Mouse (Mus musculus): Measurements from ENCODE around the gene Cmip.

Gene Cmip

DNA sequence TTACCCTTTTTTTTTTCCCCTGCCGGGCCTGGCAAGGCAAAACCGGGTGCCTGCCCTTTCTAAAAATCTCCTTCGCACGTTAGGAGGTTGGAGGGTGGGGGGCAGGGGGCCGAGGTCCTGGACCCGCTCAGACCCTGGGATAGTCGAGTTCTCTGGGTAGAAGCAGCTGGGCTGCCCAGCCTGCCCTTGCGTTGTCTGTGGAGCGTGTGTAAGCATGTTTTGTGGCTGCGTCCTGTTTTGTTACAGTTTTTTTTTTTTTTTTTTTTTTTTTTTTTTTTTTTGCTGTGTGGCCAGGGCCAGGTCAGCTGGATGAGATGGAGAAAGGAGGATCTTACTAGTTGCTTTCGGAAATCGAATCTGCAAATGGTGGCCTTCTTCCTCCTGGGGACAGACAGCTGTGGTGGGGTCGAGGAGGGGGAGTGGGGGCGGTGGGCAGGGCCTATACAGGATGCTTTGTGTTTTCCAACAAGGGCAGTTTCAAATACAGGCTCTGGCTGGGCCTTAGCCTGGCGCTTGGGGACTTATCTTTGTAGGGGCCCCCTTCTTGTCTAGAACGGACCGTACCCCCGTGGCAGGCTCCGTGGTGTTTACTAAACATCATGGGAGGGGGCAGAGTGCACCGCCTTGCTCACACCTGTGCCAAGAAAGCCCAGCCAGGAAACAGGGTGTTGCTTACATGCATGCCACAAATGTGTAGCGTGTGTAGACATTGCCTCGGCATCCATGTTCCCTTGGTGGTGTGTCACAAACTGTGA lies 1.1 kb downstream of the Cmip start:
- peak; percentile 72 for DNase-seq (ENCODE audit: low read depth, low spot score)

DNA sequence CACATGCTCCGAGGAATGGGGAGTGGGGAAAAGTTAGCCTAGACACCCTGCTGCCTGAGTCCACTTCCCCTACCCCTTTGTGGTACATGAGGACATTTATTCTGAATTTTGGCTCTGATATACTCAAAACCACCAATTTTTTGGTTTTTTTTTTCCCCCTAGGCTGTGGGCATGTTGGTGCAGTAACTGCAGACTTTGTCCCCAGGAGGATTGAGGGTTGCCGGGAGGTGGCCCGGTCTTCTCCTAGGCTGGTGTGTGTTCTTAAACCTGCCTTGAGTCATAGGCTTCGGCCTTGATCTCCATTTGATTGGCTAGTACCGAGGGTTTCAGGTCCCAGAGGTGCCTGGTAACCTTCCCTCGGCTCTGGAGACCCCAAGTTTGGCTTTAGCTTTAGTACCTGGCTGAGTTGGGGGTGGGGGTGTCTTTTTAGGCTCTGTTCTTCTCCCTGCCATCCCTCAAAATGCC lies 1.7 kb downstream of the Cmip start:
- no peak for DNase-seq (ENCODE audit: low read depth, low spot score)

DNA sequence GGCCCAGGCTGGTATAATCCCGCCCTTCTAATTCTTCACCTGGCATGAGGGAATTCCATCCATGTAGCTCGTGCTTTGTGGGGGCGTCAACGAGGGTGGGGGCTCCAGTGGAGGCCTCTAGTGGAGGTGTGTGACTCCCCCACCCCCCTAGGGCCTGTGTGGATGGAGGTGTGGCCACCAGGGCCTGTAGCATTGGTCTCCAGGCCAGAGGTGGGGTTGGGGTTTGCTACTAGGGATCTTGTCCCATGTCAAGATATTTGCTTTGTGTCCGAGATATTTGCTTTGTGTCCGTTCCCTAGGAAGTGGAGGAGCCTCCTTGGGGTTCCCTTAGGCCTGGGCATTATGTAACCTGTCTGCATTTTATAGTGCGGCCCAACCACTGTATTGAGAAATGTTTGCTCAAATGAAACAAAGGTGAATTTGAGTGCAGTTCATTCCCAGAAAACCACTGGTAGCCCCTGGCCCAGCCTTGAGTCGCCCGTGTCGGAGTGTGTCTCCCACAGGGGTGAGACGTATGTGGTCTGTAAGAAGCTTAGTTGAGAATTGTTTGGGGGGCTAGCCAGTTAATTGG lies 2.7 kb downstream of the Cmip start:
- no peak for DNase-seq (ENCODE audit: low read depth, low spot score)

DNA sequence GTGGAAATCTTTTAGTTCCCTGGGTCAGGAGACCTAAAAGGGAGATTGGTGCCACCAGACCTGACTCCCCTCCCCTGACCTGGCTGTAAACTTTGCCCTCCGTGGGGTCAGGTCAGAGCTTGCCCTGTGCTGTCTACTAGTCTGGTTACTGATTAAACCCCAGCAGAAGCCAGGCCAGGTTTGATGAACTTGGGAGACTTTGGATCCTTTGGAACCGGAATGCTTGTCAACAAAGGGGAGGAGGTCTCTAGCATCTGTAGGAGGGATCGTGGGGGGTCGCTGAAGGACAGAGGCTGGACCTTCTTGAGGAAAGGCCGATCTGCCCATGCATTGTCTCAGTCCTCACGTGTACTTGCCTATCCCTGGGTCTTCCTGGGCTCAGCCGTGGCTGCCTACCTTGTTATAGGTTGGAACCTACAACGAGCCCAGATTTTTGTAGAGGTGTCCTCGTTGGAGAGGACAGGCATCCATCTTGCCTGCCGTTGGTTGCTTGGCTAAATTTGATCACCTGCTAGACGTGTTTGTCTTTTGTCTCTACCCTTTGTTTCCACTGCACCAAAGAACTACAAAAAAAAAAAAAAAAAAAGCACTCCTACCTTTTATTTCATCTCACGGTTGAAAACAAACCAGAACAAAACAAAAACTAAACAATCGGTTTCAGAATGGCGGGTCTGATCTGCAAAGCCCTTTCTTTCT lies 3.5 kb downstream of the Cmip start:
- no peak for DNase-seq (ENCODE audit: low read depth, low spot score)

DNA sequence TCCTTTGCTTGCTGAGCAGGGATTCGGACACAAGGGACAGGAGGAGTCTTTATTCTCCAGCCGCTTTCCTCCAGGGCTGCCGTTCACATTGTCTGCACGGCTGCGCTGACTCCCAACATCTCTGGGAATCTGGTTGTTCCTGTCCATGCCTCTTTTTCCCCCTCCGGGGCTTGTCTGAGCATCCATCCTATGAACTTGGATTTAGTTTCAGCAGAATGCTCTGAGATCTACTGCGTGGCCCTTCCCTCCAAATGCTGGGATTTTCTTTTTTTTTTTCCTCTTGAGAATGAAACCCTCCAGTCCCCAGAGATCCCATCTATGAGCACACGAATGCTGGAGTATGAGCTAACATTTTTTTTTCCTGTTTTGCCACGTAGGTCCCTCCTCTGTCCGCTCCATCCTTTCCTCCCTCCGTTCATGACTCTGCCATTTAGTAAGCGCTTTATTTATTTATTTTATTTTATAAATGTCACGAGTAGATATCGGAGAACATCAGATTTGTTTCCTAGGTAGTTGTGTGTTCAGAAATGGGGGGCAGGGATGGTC lies 4.1 kb downstream of the Cmip start:
- DNase-seq (ENCODE audit: low read depth, low spot score), result no peak

DNA sequence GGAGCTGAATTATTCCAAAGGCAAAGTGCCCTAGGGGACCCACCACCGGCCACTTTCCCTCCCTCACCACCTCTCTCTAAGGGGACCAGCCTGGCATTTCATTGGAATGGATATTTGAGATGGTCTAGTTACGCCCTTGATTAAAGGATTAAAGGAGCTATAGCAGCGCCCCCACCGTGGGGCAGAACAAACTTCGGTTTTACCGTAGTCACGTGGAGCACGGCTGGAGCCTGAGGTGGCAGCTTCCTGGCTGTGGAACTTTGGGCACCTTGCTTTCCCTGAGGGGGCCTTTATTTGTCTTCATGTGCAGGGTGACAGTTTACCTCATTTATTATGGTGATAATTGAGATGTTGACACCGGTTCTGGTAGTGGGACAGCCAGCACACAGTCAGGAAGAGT lies 4.8 kb downstream of the Cmip start:
- DNase-seq (ENCODE audit: low read depth, low spot score), result no peak

DNA sequence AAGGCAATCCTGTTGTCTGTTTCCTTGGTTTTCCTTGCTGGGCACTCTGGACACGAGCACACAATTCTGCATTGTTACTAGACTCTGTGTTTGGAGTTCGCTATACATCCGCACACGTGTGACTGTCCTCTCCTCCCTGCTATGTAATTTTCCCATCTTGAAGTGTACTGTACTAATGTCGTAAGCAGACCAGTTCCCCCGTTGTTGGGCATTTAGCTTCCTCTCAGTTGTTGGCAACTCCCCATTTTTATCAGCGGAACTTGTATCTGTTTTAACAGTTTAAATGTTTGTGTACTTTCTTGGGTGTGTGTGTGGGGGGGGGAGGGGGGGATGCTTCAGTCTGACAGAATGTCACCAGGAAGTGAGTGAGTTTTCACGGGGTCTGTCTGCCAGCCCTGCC lies 5.8 kb downstream of the Cmip start:
- no peak for DNase-seq (ENCODE audit: low read depth, low spot score)

DNA sequence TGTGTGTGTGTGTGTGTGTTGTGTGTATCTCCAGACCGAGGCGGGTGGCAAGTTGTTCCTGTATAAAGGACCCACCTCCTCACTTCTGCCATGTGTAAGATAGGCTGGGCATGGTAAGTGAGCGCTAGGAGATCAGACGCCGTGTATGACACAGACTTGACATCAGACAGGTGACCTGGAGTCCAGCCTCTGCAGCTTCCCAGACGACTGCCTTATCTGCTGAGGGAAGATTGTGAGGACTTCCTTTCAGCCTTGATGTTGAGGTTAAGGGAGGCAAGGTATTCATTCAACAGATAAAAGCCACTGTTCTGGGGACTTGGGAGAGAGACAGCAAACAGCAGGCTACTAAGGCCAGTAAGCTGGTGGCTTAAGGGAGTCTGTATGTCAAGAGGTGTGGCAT lies 6.6 kb downstream of the Cmip start:
- no peak for DNase-seq (ENCODE audit: low read depth, low spot score)

DNA sequence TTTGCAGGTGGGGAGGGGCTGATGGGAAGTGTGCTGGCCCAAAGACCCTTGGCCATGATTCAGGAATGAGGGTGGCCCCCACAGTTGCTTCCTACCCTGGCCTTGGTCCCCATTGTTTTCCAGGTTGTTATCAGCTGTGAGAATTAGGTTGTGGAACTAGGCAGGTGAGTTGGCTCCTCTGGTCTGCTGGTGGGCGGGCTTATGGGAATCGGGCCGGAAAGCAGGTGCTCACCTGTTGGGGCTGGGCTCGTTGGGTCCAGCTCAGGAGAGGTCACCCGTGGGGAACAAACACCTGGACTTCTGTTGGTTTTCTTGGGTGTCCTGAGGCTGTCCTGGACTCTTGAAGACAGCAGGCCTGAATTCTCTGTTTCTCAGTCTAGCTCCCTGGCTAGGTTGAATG lies 8.2 kb downstream of the Cmip start:
- DNase-seq (ENCODE audit: low read depth, low spot score), result no peak

DNA sequence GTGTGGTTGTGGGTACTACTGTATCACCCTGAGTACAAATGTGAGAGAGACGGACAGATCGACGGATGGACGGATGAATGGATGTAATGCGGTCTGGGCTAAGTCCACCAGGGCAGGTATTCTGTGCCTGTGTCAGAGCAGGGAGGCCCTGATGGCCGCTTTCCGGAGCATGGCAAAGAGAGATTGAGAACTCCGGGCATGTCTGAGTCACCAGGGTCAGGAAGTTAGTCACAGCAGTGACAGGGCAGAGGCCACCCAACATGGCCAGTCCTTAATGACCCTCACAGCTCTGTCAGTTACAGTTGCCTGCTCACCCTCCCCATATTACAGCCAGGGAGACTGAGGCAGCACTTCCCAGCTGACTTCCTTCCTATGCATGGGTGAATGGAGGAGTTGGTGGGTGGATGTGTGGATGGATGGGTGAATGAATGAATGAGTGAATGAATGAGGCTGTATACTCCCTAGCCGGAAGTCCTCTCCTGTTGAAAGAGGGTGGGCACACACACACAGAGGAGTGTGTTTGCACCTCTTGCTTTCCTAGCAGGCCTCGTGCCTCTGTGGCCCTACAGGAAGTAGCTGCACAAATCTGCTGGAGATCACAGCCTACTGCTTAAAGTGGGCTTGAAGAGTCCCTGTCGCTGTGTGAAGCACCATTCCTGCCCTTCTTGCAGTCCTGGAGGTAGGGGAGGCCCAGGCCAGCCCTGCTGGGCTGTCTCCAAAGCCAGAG lies 10.7 kb downstream of the Cmip start:
- no peak for DNase-seq (ENCODE audit: low read depth, low spot score)

DNA sequence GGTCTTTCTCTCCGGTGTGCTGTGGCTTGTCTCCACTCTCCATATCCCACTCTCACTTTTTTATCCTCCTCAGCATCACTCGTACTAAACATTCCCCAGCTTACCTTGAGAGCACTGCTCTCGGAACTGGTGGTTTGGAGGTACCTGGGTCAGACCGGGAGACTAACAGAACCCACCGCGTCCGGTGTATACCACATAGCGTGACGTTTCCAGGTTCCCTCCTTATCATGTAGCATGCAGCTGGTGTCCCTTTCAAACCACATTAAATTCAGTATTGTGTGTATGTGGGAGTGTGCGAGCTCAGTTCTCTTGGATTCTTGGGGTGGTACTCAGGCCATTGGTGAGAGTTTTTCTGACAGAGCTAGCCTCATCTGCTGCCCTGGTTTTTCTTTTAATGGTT lies 21.4 kb downstream of the Cmip start:
- no peak for DNase-seq (ENCODE audit: low read depth, low spot score)

DNA sequence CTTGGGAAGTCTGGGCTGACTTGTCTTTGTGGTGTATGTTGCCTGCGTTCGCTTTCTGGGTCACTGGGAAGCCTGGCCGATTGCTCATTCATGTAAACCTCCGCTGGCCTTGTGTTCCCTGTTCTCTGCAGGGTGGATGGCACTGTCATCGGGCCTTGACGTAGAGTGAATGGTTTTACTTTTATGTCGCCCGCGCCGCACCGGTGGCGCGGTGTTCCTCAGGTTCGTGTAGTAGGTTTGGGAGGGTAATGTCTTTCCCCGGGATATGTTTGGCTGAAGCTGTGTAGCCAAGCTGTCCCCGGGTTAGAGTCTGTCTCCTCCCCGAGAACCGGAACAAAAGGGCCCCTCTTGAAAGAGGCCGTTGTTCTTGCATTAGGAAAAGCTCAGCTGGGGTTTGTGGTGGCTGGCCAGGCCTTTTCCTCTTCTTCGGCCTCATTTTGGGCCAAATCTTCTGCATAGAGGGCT lies 21.8 kb downstream of the Cmip start:
- DNase-seq (ENCODE audit: low read depth, low spot score), result no peak

DNA sequence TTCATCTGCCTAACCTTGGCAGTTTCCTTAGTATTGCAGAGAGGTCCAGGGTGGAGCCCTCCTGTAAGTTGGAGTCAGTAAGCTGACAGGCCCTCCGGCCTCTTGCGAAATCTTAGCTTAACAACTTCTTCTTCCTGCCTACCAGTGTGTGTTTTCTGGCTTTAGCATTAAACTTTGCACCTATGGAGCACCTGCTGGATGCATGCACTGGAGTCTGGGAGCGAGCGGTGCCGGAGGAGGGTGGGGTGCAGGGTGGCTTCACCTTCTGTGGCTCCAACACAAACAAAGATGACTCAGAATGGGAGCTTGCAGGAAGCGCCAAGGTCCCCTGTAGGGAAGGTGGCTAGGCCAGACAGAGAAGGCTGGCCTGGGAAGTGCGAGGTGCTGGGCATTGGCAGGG lies 23.6 kb downstream of the Cmip start:
- DNase-seq (ENCODE audit: low read depth, low spot score), result no peak

DNA sequence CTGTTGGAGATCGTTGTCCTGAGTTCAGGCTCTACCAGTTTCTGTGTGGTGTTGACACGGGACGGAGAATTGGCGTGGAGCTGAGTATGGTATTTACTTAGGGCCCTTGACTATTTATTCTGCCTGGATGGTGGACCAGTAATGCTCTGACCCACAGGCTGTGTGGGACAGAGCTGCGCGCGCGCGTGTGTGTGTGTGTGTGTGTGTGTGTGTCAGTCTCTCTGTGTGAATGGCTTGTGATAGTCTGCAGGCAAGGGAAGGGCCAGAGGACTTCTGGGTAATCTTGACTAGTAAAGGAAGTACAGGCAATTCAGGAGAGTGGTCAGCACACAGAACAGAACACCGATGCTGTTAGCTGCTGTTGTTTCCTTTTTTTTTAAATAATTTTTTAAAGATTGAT lies 24.8 kb downstream of the Cmip start:
- no peak for DNase-seq (ENCODE audit: low read depth, low spot score)

DNA sequence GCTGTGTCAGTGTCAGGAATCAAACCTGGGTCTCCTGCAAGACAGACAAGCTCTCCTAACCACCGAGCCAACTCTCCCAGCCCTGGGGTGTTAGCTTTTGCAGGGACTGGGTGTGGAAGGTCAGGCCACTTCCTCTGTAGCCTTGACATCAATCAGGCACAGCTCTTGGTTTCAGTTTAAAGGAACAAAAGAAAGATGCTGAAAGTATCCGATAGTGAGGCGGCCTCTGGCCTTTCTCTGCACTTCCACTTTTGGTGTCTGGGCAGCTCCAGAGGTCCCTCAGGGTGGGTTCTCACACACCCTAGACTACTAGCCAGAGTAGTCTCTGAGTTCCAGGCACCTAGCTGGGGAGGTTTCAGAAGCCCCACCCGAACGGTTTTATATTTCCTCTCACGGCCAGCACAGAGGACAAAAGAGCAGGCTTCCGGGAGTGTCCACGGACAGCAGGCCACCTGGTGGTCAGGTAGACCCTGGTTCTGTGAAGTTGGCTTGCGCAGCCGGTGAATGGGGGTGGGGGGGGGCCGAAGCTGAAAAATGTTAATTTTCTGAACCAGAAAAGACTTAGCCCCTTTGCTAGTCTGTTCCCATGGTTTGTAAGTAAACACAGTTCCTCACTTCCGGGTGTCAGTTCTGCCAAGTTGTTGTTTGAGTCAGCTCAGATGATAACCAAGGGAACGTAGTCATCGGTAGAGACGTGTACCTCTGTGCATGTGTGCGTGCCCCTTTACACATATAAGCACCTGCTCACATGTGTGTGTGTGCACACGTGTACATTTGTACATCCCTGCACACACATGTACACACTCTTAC lies 25.5 kb downstream of the Cmip start:
- DNase-seq (ENCODE audit: low read depth, low spot score), result no peak

DNA sequence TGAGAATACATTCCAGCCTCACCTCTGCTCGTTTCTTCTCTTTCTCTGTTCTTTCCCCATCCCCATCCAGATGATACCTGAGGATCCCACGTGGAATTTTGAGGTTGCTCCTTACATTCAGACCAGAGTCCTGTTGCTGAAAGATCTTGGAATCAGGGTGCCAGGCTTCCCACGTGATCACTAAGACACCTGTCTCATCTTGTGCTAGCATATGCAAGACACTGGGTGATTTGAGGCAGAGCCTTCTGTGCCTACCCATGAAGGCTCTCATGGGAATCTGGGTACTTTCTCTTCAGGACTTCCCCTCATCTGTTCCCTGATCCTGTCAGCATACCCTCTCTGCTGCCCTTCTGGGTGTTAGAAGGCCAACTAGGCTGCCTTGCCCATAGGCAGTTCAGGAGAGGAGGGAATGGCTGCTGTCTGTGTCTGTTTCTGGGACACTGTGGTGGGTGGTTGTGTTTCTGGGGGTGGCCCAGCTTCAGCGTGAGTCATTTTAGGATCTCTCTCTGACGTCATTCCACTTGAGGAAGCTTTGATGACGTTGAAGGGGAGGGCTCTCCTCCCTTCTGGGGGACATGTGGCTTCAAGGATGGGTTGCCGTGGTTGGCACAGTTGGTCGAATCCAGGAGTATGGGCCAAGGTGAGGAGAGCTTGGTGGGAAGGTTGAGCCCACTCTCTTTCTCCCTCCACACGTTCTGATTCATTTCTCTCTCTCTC lies 28.1 kb downstream of the Cmip start:
- DNase-seq (ENCODE audit: low read depth, low spot score), result no peak

DNA sequence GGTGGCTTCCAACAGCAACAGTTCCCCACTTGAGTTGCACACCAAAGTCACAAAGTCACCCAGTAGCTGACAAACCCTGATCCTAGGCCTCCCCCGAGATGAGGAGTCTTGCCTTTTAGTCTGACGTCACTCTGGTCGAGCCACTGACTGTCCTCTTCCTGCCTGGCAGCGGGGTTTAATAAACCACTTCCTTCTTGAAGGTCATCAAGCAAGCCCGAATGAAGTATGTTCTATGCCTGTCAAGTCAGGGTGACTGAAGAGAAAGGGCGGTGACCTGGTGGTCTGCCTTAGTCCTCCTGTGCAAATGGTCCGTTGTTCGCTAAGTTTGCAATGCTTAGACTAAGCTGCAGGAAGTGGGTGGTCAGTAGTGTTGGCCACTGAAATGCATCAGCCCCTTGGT lies 31.1 kb downstream of the Cmip start:
- DNase-seq (ENCODE audit: low read depth, low spot score), result no peak

DNA sequence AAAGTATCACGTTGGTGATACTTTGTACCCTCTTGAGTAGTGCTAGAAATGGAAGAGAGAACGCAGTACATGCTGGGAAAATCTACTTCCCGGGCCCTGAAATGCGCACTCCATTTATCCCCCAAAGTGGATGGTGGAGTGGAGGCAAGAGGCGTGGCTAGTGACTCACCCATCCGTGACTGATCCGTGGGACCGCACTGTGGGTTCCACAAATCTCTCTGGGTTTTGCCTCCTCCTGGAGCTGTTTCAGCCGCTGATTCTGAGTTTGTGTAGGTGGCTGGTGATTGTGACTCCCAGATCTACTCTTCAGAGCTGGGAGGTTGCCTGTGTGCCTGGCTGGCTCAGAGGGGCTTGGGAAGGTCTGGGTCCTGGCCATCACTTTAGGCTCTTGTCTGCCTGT lies 32.2 kb downstream of the Cmip start:
- DNase-seq (ENCODE audit: low read depth, low spot score), result no peak

DNA sequence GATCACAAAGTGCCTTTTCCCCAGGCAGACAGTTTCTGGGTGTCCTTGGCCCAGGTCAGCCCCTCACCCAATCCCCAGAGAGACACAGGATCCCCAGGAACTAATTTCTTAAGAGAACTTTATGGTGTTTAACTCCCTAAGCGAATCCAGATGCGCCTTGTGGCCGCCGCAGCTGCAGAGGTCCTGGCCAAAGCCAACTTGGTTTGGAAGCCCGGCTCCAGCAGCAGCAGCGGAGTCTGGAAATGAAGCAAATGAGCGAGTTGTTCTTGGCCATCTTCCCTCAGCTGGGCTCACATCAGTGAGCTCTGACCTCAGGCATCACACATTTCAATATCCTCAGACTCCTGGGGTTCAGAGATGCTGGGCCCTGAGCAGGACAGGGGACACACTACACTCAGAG lies 33.6 kb downstream of the Cmip start:
- no peak for DNase-seq (ENCODE audit: low read depth, low spot score)

DNA sequence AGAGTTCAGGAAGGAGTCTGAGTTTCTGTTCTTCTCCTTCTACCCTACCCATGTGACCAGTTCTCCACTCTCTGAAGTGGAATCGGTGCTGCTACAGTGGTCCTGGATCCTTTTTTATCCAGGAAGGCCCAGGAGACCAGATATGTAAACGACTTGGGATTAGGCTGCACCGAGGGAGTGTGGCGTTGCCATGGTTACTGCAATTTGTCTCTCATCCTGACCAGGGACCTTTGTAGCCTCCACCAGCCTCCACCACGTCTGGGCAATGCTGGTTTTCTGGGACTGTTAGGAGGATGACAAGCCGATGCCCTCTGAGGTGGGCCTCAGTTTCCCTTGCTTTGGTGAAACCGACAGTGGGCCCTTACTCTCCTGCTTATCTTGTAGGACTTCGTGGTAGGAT lies 35.4 kb downstream of the Cmip start:
- DNase-seq (ENCODE audit: low read depth, low spot score), result peak; percentile 71

Measured in mesoderm, embryonic 11.5 days (tissue).